Mouse (Mus musculus) embryonic fibroblast, embryonic 13.5 days (primary cell): ENCODE results near the gene Rab8b. TPM values are rescaled to one million over a fixed set of nuclear protein-coding genes. Genes with fewer than 3 reads are reported as not detected.
"Not testable (repeated sequence)": the region's sequence is repeated elsewhere in the genome, so short reads cannot be mapped to it uniquely, and the experiment has no call there.

Experiments
- H3K27ac ChIP-seq: 2 replicates; pipeline ENCODE4 v1.5.1; 2012; ENCODE audit warnings: low read length, control low read depth, inconsistent platforms; ENCODE audit not compliant: insufficient read depth
- H3K4me1 ChIP-seq: 2 replicates; pipeline ENCODE4 v1.6.1; 2011; ENCODE audit warnings: low read length; ENCODE audit not compliant: control insufficient read depth, insufficient read depth
- H3K4me3 ChIP-seq: 2 replicates; pipeline ENCODE4 v1.5.1; 2011; ENCODE audit warnings: mild to moderate bottlenecking, control low read depth, low read length; ENCODE audit not compliant: insufficient read depth
- CTCF ChIP-seq: IDR thresholded peaks from 2 replicates; pipeline ENCODE4 v1.5.1; 2011; ENCODE audit warnings: mild to moderate bottlenecking, control low read depth, low read length, moderate library complexity, borderline replicate concordance; ENCODE audit not compliant: insufficient read depth
- POLR2A ChIP-seq: IDR thresholded peaks from 2 replicates; pipeline ENCODE4 v1.6.1; 2011; ENCODE audit warnings: low read depth, mild to moderate bottlenecking, control low read depth, low read length, moderate library complexity
- polyA plus RNA-seq: library from polyadenylated mRNA; stranded (reverse); fragments of >200 nt; gene quantifications from 2 replicates; pipeline ENCODE4 v1.2.4, GENCODE M21; 2011; ENCODE audit warnings: low read depth; ENCODE audit not compliant: missing spikeins, insufficient read length

Gene Rab8b
- polyA plus RNA-seq, 1 experiment = 32.5 TPM

- Histone ChIP-seq H3K4me1 (peaks cover 18% of the 10 kb centered on the region), H3K27ac (no peak overlapping the region), H3K4me3 (no peak overlapping the region)
- TF ChIP-seq POLR2A = no peak
- TF ChIP-seq CTCF = no peak
These were observed 38.7 kb downstream of the Rab8b start for GRCm38 (mm10) chr9:66880752-66881151.

GRCm38 (mm10) chr9:66879486-66879885 lies 40.0 kb downstream of the Rab8b start:
- peaks cover 18% of the 10 kb centered on the region for H3K4me1 ChIP-seq
- no peak overlapping the region for H3K27ac ChIP-seq
- TF ChIP-seq POLR2A (no peak), CTCF (no peak)
- H3K4me3 ChIP-seq = no peak overlapping the region

- Histone ChIP-seq H3K4me3 (no peak overlapping the region), H3K27ac (no peak overlapping the region), H3K4me1 (peaks cover 18% of the 10 kb centered on the region)
- no peak for TF ChIP-seq CTCF
- no peak for TF ChIP-seq POLR2A
These were observed 40.6 kb downstream of the Rab8b start for GRCm38 (mm10) chr9:66878899-66879298.

- no peak for TF ChIP-seq CTCF
- no peak for TF ChIP-seq POLR2A
These were observed 42.9 kb downstream of the Rab8b start for GRCm38 (mm10) chr9:66876577-66876976.

GRCm38 (mm10) chr9:66874297-66874696 lies 45.2 kb downstream of the Rab8b start:
- Histone ChIP-seq H3K4me3 (no peak overlapping the region), H3K4me1 (0 out of 2 replicates have a peak, but pooled peaks cover 6% of the 10 kb centered on the region), H3K27ac (no peak overlapping the region)
- TF ChIP-seq POLR2A (no peak), CTCF (no peak)

More at GRCm38 (mm10) chr9:66876577-66876976, 42.9 kb downstream of the Rab8b start:
- Histone ChIP-seq H3K4me1 (0 out of 2 replicates have a peak, but pooled peaks cover 6% of the 10 kb centered on the region), H3K4me3 (no peak overlapping the region), H3K27ac (peak overlapping the region; percentile 72)

- Histone ChIP-seq H3K27ac (no peak overlapping the region), H3K4me1 (0 out of 2 replicates have a peak, but pooled peaks cover 6% of the 10 kb centered on the region), H3K4me3 (no peak overlapping the region)
- TF ChIP-seq CTCF (no peak), POLR2A (no peak)
These were observed 46.0 kb downstream of the Rab8b start for GRCm38 (mm10) chr9:66873531-66873930.

- H3K27ac ChIP-seq, H3K4me1 ChIP-seq, H3K4me3 ChIP-seq: not testable (repeated sequence)
These were observed 46.5 kb downstream of the Rab8b start for GRCm38 (mm10) chr9:66873009-66873408.

GRCm38 (mm10) chr9:66872015-66872727 lies 47.3 kb downstream of the Rab8b start:
- H3K4me3 ChIP-seq = no peak overlapping the region
- TF ChIP-seq CTCF = no peak
- no peak for TF ChIP-seq POLR2A
- 0 out of 2 replicates have a peak, but pooled peaks cover 6% of the 10 kb centered on the region for H3K4me1 ChIP-seq
- no peak overlapping the region for H3K27ac ChIP-seq

GRCm38 (mm10) chr9:66864708-66865107 lies 54.8 kb downstream of the Rab8b start:
- Histone ChIP-seq H3K4me3 (no peak overlapping the region), H3K27ac (0 out of 2 replicates have a peak overlapping the region, but pooled peaks have one; percentile 38), H3K4me1 (no peaks in the 10 kb centered on the region; the same call in 1 of the 2 replicates)
- no peak for TF ChIP-seq CTCF
- TF ChIP-seq POLR2A = no peak

GRCm38 (mm10) chr9:66863456-66863855 lies 56.0 kb downstream of the Rab8b start:
- no peak overlapping the region for H3K4me3 ChIP-seq
- TF ChIP-seq POLR2A = no peak
- no peak for TF ChIP-seq CTCF
- H3K27ac ChIP-seq = peak overlapping the region; percentile 52
- H3K4me1 ChIP-seq = no peaks in the 10 kb centered on the region; the same call in 1 of the 2 replicates

GRCm38 (mm10) chr9:66862202-66862601 lies 57.3 kb downstream of the Rab8b start:
- no peak overlapping the region for H3K4me3 ChIP-seq
- H3K27ac ChIP-seq = no peak overlapping the region
- no peaks in the 10 kb centered on the region; the same call in 1 of the 2 replicates for H3K4me1 ChIP-seq
- no peak for TF ChIP-seq CTCF
- TF ChIP-seq POLR2A = no peak
